Mouse (Mus musculus) hindbrain, embryonic 14.5 days (tissue): ENCODE measurements around the gene H1foo. TPM values are rescaled to one million over a fixed set of nuclear protein-coding genes. Genes with fewer than 3 reads are reported as not detected.
A peak's percentile ranks its signal among the peaks of the same experiment; 100 is the strongest.

ENCODE experiments used
- ATAC-seq: fragments of 200-750 bp; cut with Nextera tagmentation; 2 replicates; pipeline ENCODE4 v1.8.0; 2017; ENCODE audit warnings: moderate number of reproducible peaks, mild to moderate bottlenecking, moderate TSS enrichment, moderate library complexity; ENCODE audit not compliant: low FRiP score
- DNase-seq: peaks from one replicate; pipeline ENCODE4 v3.0.0-alpha.2; 2015; ENCODE audit warnings: low spot score
- H3K27ac ChIP-seq: fragments of 300-500 bp; sonication (generic); 2 replicates; pipeline ENCODE4 v1.5.1; 2014; ENCODE audit warnings: mild to moderate bottlenecking, moderate library complexity
- H3K27me3 ChIP-seq: fragments of 300-500 bp; sonication (generic); 2 replicates; pipeline ENCODE4 v1.6.1; 2014; ENCODE audit warnings: mild to moderate bottlenecking, low read length, mixed read lengths; ENCODE audit not compliant: control insufficient read depth, insufficient read depth
- H3K36me3 ChIP-seq: fragments of 300-500 bp; sonication (generic); replicated peaks from 2 replicates; pipeline ENCODE4 v1.6.1; 2014; ENCODE audit not compliant: control insufficient read depth, insufficient read depth
- H3K4me1 ChIP-seq: fragments of 300-500 bp; sonication (generic); replicated peaks from 2 replicates; pipeline ENCODE4 v1.6.1; 2014; ENCODE audit warnings: antibody characterized with exemption, low read length, mixed read lengths; ENCODE audit not compliant: control insufficient read depth, insufficient read depth
- H3K4me2 ChIP-seq: fragments of 300-500 bp; sonication (generic); replicated peaks from 2 replicates; pipeline ENCODE4 v1.6.1; 2014; ENCODE audit warnings: mild to moderate bottlenecking, moderate library complexity
- H3K4me3 ChIP-seq: fragments of 300-500 bp; sonication (generic); replicated peaks from 2 replicates; pipeline ENCODE4 v1.5.1; 2014; ENCODE audit warnings: mild to moderate bottlenecking, low read length
- H3K9ac ChIP-seq: fragments of 300-500 bp; sonication (generic); 2 replicates; pipeline ENCODE4 v1.6.1; 2014
- H3K9me3 ChIP-seq: fragments of 300-500 bp; sonication (generic); 2 replicates; pipeline ENCODE4 v1.6.1; 2016; ENCODE audit warnings: low read length; ENCODE audit not compliant: control insufficient read depth
- WGBS: fragments of 180-500 bp; shearing (Covaris S2); extraction: QIAGEN DNeasy Blood & Tissue Kit; methylation state at CpG from one replicate; pipeline ENCODE4 v1.1.7; 2014; 5-methylcytosine and 5-hydroxymethylcytosine counted together
- polyA plus RNA-seq: library from polyadenylated mRNA; unstranded; fragments of >200 nt; fragmentation: Nextera tagmentation; extraction: Ambion mirVana; gene quantifications from 2 replicates; pipeline ENCODE4 v1.2.1, GENCODE M21; 2014

The H1foo gene
- polyA plus RNA-seq, 1 experiment from 2014 or later, result not detected

- no peak overlapping the region for H3K4me2 ChIP-seq
- no peaks in the 10 kb centered on the region for H3K9me3 ChIP-seq
- peaks cover 13% of the 10 kb centered on the region for H3K4me1 ChIP-seq
- WGBS, result 49% methylated on average over 12 of the region's 12 CpGs
- no peak for DNase-seq
- no peak overlapping the region for H3K9ac ChIP-seq
- no peak overlapping the region for H3K4me3 ChIP-seq
- no peak overlapping the region for H3K27ac ChIP-seq
- peaks cover 2% of the 10 kb centered on the region; the same call in 1 of the 2 replicates for H3K27me3 ChIP-seq
- ATAC-seq, result no peak
- no peaks in the 10 kb centered on the region for H3K36me3 ChIP-seq
Measured at GRCm38 (mm10) chr6:115986472-115987095, 41.8 kb downstream of the H1foo start.

- Histone ChIP-seq H3K9me3 (no peaks in the 10 kb centered on the region), H3K9ac (no peak overlapping the region), H3K4me1 (peaks cover 13% of the 10 kb centered on the region), H3K4me2 (no peak overlapping the region), H3K27me3 (peaks cover 8% of the 10 kb centered on the region), H3K4me3 (no peak overlapping the region), H3K27ac (no peak overlapping the region), H3K36me3 (no peaks in the 10 kb centered on the region)
- WGBS, result 54% methylated on average over 9 of the region's 9 CpGs
- ATAC-seq (no peak), DNase-seq (no peak)
Measured at GRCm38 (mm10) chr6:115987096-115987747, 42.5 kb downstream of the H1foo start.

GRCm38 (mm10) chr6:115989032-115989431, 44.3 kb downstream of the H1foo start:
- no peak for ATAC-seq
- Histone ChIP-seq H3K4me2 (no peak overlapping the region), H3K36me3 (no peaks in the 10 kb centered on the region), H3K27ac (no peak overlapping the region), H3K9me3 (no peaks in the 10 kb centered on the region), H3K27me3 (peaks cover 26% of the 10 kb centered on the region), H3K4me1 (peaks cover 13% of the 10 kb centered on the region), H3K4me3 (no peak overlapping the region), H3K9ac (no peak overlapping the region)
- DNase-seq, result no peak
- 74% methylated on average over 5 of the region's 5 CpGs for WGBS

GRCm38 (mm10) chr6:115989607-115990006, 44.9 kb downstream of the H1foo start:
- no peak overlapping the region for H3K4me3 ChIP-seq
- H3K27ac ChIP-seq, result no peak overlapping the region
- H3K9ac ChIP-seq, result no peak overlapping the region
- WGBS, result 55% methylated on average over 4 of the region's 4 CpGs
- no peak for DNase-seq
- H3K36me3 ChIP-seq, result no peaks in the 10 kb centered on the region
- ATAC-seq, result no peak
- no peaks in the 10 kb centered on the region for H3K9me3 ChIP-seq
- H3K4me1 ChIP-seq, result peaks cover 19% of the 10 kb centered on the region
- H3K27me3 ChIP-seq, result peaks cover 31% of the 10 kb centered on the region
- 0 out of 2 replicates have a peak overlapping the region, but pooled peaks have one; percentile 84 for H3K4me2 ChIP-seq

GRCm38 (mm10) chr6:115990056-115990455, 45.3 kb downstream of the H1foo start:
- no peak overlapping the region for H3K27ac ChIP-seq
- peaks cover 19% of the 10 kb centered on the region for H3K4me1 ChIP-seq
- ATAC-seq, result no peak
- no peak for DNase-seq
- H3K9me3 ChIP-seq, result no peaks in the 10 kb centered on the region
- peaks cover 31% of the 10 kb centered on the region for H3K27me3 ChIP-seq
- no peaks in the 10 kb centered on the region for H3K36me3 ChIP-seq
- WGBS, result 84% methylated on average over 3 of the region's 3 CpGs
- no peak overlapping the region for H3K9ac ChIP-seq
- H3K4me3 ChIP-seq, result no peak overlapping the region
- H3K4me2 ChIP-seq, result peak overlapping the region; percentile 84; the same call in 1 of the 2 replicates

GRCm38 (mm10) chr6:115990479-115990878, 45.7 kb downstream of the H1foo start:
- Histone ChIP-seq H3K9ac (no peak overlapping the region), H3K9me3 (no peaks in the 10 kb centered on the region), H3K27me3 (peaks cover 31% of the 10 kb centered on the region), H3K36me3 (no peaks in the 10 kb centered on the region), H3K4me2 (peak overlapping the region; percentile 84), H3K4me3 (0 out of 2 replicates have a peak overlapping the region, but pooled peaks have one; percentile 10), H3K4me1 (peaks cover 19% of the 10 kb centered on the region), H3K27ac (no peak overlapping the region)
- WGBS, result 85% methylated on average over 9 of the region's 9 CpGs
- ATAC-seq (no peak), DNase-seq (no peak)

GRCm38 (mm10) chr6:115991108-115991880, 46.6 kb downstream of the H1foo start:
- WGBS, result 32% methylated on average over 13 of the region's 13 CpGs
- Histone ChIP-seq H3K27me3 (peaks cover 38% of the 10 kb centered on the region), H3K9me3 (no peaks in the 10 kb centered on the region), H3K4me2 (peak overlapping the region; percentile 84), H3K36me3 (no peaks in the 10 kb centered on the region), H3K27ac (no peak overlapping the region), H3K4me3 (peak overlapping the region; percentile 16), H3K4me1 (peaks cover 19% of the 10 kb centered on the region), H3K9ac (0 out of 2 replicates have a peak overlapping the region, but pooled peaks have one; percentile 17)
- ATAC-seq (no peak), DNase-seq (no peak)

GRCm38 (mm10) chr6:115991881-115992620, 47.3 kb downstream of the H1foo start:
- Histone ChIP-seq H3K9ac (peak overlapping the region; percentile 17; the same call in 1 of the 2 replicates), H3K36me3 (no peaks in the 10 kb centered on the region), H3K9me3 (no peaks in the 10 kb centered on the region), H3K27me3 (peaks cover 38% of the 10 kb centered on the region), H3K27ac (no peak overlapping the region), H3K4me3 (peak overlapping the region; percentile 47), H3K4me1 (peaks cover 14% of the 10 kb centered on the region), H3K4me2 (peak overlapping the region; percentile 84)
- DNase-seq (no peak), ATAC-seq (no peak)
- 29% methylated on average over 10 of the region's 10 CpGs for WGBS
